Mouse (Mus musculus) mature B cell (primary cell): Measurements from ENCODE around the gene Dpp10.

Source experiments
- in situ Hi-C: fragments of 300-500 bp; cut with MboI; formaldehyde crosslinking; loops from 2 replicates; pipeline ENCODE4 v1.14.3; 2019

The Dpp10 gene

DNA sequence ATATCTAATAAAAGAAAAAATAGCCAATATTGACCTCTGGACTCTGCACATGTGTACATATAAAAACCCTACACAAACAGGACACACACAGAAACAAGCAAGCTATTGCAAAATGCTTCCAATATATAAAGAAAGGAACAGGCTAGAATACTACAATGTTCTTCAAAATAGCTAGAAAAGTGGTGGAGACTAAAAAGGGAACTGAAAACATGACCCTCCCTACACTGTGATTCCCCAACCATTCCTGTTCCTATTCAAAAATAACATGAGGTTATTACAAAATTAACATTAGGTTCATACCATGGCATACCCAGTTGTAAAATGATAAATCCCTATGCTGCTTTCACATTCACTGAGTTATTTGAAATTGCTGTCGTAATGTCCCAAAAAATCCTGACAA is 125.8 kb downstream of the Dpp10 start:
- in situ Hi-C loops: no loop called here

DNA sequence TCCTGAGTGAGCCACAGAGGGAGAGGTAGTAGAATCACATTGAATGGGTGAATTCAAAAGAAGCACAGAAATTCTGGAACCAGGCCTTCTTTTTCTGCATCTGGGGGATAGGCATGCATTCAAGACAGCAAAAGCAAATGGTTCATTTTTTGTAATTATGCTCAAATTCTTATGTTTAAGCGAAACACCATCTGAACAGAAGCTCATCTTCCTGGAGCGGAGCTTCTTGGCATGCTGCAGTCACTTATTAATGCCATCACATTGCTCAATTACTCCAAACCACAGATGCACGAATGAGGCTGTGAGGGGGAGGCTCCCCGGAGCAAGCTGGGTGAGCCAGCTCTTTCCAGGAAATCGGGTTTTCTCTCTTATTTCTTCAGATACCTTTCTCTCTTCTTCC is 142.7 kb downstream of the Dpp10 start:
- in situ Hi-C loops: no loop called here

DNA sequence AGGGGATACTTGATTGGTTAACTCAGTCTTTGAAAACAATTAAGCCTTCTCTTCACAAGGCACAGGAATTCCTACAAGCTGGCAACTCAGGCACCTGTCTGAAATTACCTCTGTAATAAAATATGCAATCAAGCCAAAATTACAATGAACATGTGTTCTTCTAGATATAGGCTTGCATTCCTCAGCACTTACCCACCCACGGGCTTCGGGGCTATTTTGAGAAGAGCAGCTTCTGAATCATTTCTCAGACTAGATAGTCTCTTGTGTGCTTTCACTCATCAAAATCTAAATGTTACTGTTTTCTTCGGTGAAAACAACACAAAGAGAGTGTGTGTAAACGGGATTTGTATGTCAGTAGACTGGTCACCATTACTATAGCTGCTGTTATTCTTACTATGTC is 144.1 kb downstream of the Dpp10 start:
- in situ Hi-C loops: no loop called here

DNA sequence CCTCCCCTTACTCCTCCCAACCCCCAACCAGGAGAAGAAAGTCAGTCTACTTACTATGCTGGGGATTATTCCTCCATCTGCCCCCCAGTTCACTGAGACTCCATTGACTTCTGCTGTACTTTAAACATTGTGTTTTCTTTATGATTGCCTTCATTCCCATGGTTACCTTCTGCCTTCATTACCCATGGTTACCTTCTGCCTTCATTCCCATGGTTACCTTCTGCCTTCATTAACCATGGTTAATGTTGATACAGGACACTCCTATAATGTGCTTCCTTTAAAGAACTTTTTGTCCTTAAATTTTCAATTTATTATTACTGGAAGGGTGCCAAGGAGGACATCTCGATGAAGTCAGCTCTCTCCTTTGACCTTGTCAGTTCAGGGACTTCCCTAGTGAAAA is 158.1 kb downstream of the Dpp10 start:
- in situ Hi-C loops: no loop called here

DNA sequence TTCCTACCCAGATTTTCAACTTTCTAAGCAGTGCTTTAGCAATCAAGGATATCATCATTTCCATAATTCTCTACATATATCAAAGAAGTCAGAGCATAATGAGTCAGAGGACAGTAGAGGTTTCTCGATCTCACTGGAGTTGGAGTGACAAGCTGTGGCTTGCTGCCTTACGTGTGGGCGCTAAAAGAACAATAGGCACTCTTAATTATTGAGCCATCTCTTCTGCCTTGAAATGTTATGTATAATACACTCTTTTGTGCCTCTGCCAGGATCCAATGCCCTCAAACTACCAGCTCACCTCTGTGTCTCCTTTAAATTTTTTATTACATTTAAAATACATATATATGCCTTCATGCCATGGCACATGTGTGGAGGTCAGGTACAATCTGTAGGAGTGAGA is 198.5 kb downstream of the Dpp10 start:
- in situ Hi-C loops: no loop called here

DNA sequence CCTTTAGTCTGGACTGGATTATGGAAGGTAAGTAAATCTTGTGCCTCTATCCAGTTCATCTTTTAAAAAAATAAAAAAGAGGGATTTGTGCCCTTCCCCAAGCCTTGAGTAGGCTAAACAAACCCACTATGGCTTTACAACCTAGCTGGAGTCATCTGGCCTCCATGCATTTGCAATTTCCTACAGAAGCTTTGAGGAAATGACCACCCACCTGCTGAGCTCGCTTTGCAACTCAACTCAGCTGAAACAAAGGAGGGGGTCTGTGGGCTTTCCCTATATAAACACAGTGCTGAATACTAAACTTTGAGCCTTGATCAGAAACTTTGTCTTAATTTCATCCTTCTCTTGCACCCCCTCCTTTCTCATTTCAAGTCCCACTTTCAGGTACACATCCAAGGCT is 244.2 kb downstream of the Dpp10 start:
- in situ Hi-C loops: no loop called here

DNA sequence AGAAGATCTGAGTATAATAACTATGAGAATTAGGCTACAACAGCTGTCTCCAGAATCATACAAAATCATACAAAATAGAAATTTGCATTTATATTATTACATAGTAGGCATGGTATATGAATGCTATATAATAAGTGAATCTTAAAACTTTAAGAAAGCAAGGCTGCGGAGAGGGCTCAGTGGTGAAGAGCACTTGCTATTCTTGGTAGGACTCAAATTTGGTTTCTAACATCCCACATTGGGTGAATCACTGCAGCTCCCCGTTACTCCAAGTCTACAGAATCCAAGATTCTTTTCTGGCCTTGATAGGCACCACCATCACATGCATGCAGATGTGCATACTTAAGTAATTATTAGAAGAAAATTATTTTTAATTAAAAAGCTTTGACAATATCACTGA is 279.8 kb downstream of the Dpp10 start:
- in situ Hi-C loops: no loop called here

DNA sequence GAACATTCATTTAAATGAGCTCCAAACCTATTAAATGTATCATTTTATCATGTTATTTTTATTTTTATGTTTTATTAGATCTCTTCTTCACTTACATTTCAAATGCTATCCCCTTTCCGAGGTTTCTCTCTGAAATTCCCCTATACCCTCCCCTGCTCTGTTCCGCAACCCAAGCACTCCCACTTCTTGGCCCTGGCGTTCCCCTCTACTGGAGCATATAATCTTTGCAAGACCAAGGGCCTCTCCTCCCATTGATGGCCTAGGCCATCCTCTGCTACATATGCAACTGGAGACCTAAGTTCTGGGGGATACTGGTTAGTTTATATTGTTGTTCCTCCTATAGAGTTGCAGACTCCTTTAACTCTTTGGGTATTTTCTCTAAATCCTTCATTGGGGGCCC is 283.1 kb downstream of the Dpp10 start:
- in situ Hi-C loops: no loop called here

DNA sequence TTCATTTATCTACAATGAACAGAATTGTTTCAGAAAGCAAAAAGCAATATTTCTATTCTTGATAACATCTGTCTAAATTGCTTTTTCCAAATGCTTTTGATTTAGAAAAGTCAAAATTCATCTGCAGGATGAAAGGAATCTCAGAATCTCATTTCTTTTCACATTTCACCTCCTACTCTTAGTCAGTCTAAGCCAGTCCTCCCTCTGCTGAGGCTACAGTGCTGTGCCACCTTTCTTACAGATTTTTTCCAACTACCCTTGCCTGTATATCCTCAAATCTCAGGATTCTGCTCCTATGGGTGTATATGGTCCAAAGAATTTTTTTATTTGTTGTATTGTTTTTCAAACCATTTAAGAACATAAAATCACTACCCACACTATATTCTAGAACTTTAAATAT is 289.3 kb downstream of the Dpp10 start:
- in situ Hi-C loops: no loop called here

DNA sequence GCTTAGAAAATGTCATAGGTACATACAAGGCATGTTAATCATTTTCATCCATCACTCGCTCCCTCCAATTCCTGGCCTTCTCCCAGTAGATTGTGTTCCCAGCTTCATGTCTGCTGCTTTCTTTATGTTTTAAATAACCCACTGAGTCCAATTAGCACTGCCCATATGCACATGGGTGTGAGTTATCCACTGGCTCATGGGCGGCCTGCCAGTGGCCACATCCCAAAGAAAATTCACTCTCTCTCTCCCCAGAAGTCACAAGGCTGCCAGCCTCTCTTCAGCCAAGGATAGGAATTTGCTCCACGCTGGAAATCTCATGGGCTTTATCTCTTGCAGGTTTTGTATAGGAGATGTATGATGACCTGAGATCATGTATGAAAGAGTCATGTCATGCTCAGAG is 338.1 kb downstream of the Dpp10 start:
- in situ Hi-C loops: no loop called here

DNA sequence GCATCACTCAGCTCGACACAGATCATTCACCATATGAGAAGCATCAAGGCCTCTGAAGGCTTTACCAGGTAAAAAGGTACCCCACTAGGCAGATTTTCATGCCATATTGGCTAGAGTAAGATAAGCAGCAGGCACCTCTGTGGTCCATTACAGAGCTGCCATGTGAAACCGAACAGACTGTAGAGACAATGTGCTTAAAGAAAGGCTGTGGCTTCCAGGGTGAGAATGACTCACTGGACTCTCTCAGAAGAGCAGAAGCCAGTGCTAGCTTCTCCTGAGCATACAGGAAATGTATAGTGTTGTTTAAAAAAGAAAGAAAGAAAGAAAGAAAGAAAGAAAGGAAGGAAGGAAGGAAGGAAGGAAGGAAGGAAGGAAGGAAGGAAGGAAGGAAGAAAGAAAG is 386.9 kb downstream of the Dpp10 start:
- in situ Hi-C loops: no loop called here

DNA sequence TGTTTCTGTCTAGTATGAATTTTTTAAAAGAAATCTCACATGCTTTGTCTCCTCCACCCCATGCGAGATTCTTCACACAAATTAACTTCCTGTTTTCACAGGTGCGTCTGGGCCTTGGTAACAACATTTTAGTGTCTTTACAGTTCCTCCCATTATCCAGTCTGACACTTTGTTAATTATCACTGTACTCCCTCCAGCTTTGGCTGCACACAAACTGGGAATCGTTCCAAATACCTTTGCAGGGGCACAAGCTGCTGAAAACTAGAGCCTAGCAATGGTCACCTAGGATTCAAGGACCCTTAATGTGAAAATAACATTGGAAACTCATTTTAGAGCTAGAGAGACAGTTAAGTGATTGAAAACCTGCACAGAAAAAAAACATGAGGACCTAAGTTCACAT is 388.8 kb downstream of the Dpp10 start:
- in situ Hi-C loops: no loop called here

DNA sequence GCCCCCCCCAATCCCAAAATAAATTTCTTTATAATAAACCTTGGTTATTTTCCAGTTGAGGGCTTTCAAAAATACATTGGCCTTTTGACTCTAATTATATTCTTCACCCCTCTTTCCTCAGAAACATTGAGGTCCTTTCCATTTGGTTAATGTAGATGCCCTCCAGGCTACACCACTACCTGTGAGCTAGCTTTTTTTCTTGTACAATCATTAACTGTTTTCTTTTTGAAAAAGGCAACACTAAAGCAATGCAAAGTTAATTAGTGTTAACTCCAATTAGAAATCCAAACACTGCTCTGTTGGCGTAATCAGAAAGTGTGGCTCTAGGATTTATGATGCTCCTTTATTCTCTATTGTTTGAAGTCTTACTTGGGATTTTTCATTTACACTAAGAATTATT is 407.5 kb downstream of the Dpp10 start:
- in situ Hi-C loops: no loop called here

DNA sequence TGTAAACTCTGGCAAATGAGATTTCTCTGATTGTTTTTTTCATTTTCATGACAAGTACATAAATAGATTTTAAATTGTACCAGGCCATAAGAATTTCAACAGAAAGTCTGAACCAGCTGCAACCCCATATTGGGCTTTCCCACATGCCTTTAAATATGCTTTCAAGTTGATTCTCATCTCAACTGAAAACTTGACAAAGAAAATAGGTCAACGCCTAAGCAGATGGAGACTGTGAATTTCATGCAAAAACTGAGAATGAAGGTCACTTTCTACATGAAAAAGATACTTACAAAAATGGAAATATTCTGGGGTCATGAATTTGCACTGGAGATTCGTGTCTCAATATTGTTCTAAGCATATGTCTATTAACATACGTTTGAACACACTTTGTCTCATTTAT is 417.1 kb downstream of the Dpp10 start:
- in situ Hi-C loops: no loop called here

DNA sequence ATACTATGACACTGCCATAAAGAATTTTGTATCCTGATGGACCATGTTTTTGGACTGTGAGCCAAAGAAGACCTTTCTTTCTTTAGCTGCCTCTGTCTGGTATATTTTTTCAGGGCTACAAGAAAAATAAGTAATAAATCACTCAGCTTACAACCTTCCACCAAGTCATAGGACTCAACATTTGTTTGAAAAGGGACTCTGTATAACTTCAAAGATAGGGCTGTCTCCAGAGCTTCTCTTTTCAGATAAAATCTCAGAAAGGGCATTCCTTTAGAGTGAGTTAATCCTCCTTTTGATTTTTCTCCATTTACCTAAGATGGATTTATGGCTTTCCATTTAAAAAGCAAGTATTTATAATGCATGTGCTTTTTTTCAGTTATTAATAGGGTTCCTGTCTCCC is 460.5 kb downstream of the Dpp10 start:
- in situ Hi-C loops: no loop called here

DNA sequence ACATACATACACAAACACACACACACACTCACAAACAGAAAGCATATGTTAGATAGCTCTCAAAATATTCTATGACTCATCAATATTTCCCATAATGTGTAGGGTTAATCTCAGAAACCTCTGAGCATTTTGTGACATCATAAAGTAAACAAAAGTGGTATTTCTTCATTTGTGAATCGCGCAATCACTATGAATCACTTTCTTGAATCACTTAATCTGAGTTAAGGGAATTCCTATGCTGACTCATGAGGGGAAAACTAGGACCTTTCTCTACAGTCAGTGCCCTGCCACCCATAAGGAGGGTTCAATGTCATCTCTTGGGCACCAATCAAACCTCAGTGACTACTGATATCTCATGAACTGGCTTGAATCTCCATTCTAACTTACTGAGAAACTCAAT is 465.2 kb downstream of the Dpp10 start:
- in situ Hi-C loops: no loop called here

DNA sequence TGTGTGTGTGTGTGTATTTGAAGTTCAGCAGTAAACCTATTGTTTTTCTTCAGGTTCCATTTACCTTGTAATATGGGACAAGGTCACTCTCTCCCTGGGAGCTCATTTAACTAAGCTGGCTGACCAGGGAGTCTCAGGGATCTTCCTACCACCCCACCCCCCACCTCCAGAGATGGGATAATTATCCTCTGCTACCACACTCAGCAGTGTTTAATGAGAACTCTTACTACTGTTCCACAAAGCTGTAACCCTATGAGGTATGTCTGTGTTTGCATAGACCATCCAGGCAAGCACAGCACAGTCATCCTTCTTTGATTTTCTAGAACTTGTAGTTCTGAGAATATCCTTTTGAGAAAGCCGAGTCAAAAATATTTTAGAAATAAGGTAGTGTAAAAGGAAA is 471.6 kb downstream of the Dpp10 start:
- in situ Hi-C loops: no loop called here

DNA sequence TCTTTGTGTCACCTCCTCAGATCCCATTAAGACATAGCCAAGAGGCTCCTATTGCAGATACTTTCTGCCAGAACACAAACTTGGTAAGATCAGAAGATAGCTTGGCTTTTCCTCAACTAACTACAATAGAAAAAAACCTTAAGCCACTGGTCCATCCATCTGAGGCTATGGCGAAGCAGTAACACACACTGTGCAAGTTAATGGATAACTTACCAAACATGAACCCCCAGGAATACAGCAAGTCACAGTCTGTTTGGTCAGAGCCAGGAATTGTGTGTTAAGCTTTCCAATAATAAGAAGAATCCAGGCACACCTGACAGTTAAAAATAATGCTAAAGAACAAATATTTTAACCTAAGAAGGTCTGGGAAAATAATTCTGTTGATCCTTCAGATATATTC is 502.9 kb downstream of the Dpp10 start:
- in situ Hi-C loops: no loop called here

DNA sequence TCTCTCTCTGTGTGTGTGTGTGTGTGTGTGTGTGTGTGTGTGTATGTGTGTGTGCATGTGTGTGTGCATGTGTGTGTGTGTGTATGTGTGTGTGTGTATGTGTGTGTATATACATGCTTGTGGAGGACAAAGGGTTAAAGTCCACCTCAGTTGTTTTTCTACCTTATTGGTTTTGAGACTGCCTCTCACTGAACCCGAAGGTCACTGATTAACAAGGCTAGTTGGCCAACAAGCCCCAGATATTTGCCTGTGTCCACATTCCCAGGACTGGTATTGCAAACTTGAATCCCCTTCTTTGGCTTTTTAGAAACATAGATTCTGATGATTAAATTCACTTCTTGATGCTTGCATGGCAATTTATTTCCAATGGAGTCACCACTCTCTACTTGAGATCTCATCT is 577.6 kb downstream of the Dpp10 start:
- in situ Hi-C loops: no loop called here

DNA sequence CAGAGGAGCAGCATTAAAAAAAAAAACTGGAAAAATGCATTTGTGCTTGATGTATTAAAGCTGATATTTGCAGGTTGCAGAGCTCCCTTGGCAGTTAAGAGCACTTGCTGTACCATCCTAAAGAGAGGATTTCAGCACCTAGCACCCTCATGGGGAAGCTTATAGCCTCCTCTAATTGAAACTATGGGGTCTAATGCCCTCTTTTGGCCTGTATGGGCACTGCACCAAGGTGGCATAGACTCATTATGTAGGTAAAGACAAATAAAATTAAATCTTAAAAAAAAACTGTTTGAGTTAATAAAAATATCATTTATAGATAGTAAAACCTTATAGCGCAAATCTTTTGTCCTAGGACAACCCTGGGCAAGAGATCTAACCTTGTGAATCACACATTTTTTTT is 631.2 kb downstream of the Dpp10 start:
- in situ Hi-C loops: no loop called here

DNA sequence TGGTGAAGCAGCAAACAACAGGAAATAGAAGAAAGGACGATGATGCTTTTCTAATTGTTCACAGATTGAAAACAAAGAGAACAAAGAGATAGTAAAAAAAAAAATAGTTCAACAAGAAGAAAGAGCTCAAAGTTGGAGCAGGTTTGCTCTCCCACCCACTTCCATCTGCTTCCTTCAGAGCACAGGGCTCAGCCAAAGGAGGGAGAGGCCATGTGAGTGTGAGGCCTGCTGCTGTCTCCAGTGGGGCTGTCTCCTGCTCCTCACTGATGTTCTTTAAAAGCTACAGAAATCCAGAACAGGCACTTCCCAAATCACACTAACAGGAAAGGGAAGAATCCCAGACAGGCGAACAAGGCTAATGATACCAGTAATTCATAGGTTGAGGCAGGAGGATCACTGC is 694.1 kb downstream of the Dpp10 start:
- in situ Hi-C loops: no loop called here

DNA sequence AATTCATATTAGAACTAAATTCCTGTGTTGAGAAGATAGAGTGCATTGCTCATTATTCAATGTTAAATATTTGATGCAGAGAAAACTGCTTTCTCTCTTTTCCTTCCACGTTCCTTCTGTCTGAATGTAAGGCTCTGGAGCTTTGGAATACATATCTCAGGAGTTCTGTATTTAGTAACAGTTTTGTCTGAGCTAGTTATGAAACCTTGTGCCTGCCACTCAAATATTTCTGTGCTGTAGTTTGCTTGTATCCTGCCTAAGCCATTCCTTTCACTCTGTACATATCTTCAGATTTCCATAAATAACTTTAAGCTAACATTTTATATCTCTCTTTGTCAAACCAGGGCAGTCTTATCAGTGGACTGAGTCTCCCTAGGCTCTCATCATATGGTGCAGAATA is 707.5 kb downstream of the Dpp10 start:
- in situ Hi-C loops: no loop called here

DNA sequence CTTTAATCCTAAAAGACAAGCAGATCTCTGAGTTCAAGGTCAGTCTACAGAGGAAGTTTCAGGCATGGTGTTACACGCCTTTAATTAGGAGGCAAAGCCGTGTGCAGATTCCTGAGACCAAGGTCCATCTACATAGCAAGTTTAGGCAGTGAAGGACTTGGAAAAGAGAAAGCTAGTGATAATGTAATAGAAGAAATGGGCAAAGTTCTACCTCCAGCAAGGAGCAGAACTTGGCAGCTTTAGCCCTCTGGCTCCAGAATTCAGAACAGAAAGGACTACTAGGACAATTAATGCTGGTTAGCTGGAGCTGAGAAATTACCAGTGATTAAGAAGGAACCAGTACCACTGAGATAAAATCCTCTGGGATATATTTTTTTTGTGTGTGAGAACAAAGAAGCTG is 728.5 kb downstream of the Dpp10 start:
- in situ Hi-C loops: no loop called here
